In the genomic region with DNA sequence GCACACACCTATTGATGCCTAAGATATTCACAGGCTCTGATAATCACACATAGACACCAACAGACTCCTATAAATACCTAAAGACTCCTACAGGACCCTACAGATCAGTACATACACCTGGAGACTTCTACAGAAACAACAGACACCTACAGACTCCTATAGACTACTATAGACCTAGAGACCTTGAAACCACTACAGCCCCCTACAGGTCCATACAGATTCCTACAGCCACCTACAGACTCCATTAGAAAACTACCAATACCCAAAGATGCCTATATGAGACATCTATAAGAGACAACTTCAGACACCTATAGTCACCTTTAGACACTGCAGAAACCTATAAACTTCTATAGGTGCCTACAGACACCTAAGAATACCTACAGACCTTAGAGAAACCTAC, we compare ENCODE assay signal across 11 mouse cellular contexts. TPM values are rescaled to one million over a fixed set of nuclear protein-coding genes. Genes with fewer than 3 reads are reported as not detected.
DNase-seq lines count a peak whose midpoint lies in the region; ATAC-seq and TF ChIP-seq lines count a peak whose summit lies in the region.
"Had no signal": no experiment of that assay in that cellular context is flagged by ENCODE, and none has a peak within 500 bp of the region (broad histone marks: within the 10 kb centered on the region; RNA-seq: fewer than 3 reads in every experiment).

No protein-coding gene starts in this region.

- peak; percentile 43 for DNase-seq in kidney, adult 2 months
- no peak for DNase-seq in kidney, postnatal 4 days
- peak; percentile 57 for DNase-seq in retina, embryonic 14.5 days (ENCODE audit: low spot score)
- no peak for DNase-seq in retina, postnatal 1 day
- DNase-seq in frontal cortex, postnatal 36 days (ENCODE audit: low spot score in 2 of 2), result no peak
- no peak for DNase-seq in limb, embryonic 10.5 days (ENCODE audit: low spot score)
- DNase-seq: adrenal gland, adult 8-10 months had no signal

- peaks cover under 1% of the 10 kb centered on the region; the same call in 1 of the 2 replicates for H3K4me1 ChIP-seq in kidney, adult 2 months (ENCODE audit: control insufficient read depth, insufficient read depth, low read length)
- H3K4me1 ChIP-seq in limb, embryonic 10.5 days, result no peaks in the 10 kb centered on the region
- H3K4me1 ChIP-seq in heart, embryonic 12.5 days (replicated peaks), result no peaks in the 10 kb centered on the region
- H3K4me1 ChIP-seq: embryonic facial prominence, embryonic 13.5 days; lung, embryonic 15.5 days had no signal

- H3K4me3 ChIP-seq in kidney, adult 2 months (ENCODE audit: insufficient read depth, low read depth, low read length), result no peak overlapping the region
- H3K4me3 ChIP-seq in limb, embryonic 10.5 days, result no peak overlapping the region
- H3K4me3 ChIP-seq in heart, embryonic 12.5 days, result no peak overlapping the region
- H3K4me3 ChIP-seq: embryonic facial prominence, embryonic 13.5 days; lung, embryonic 15.5 days had no signal

- peak; percentile 65; the same call in 1 of the 2 replicates for ATAC-seq in erythroid progenitor cell, adult 5-6 weeks (replicated peaks; ENCODE audit: low FRiP score, poor library complexity, severe bottlenecking)
- no peak for ATAC-seq in heart, embryonic 12.5 days (ENCODE audit: insufficient number of reproducible peaks, low FRiP score)

- no peaks in the 10 kb centered on the region for H3K27me3 ChIP-seq in kidney, adult 2 months (replicated peaks; ENCODE audit: control insufficient read depth, insufficient read depth, low read length)
- H3K27me3 ChIP-seq in limb, embryonic 10.5 days (ENCODE audit: low read depth, poor library complexity, severe bottlenecking), result peaks cover under 1% of the 10 kb centered on the region; the same call in 1 of the 2 replicates
- H3K27me3 ChIP-seq in heart, embryonic 12.5 days (replicated peaks), result peaks cover 17% of the 10 kb centered on the region; the same call in 1 of the 2 replicates
- H3K27me3 ChIP-seq: embryonic facial prominence, embryonic 13.5 days; lung, embryonic 15.5 days had no signal

- TF ChIP-seq CTCF in kidney, adult 2 months (conservative IDR thresholded peaks at IDR 0.05; ENCODE audit: insufficient read depth, insufficient read length, low read depth, low read length), result no peak

- no peak overlapping the region for H3K27ac ChIP-seq in kidney, adult 2 months (ENCODE audit: insufficient read depth, low read depth, low read length)
- H3K27ac ChIP-seq in limb, embryonic 10.5 days, result no peak overlapping the region
- H3K27ac ChIP-seq in heart, embryonic 12.5 days (ENCODE audit: poor library complexity, severe bottlenecking), result no peak overlapping the region
- H3K27ac ChIP-seq: embryonic facial prominence, embryonic 13.5 days; lung, embryonic 15.5 days had no signal

- H3K9ac ChIP-seq in heart, embryonic 12.5 days, result no peak overlapping the region
- H3K9ac ChIP-seq: embryonic facial prominence, embryonic 13.5 days; lung, embryonic 15.5 days had no signal

- no peaks in the 10 kb centered on the region for H3K36me3 ChIP-seq in kidney, adult 2 months (ENCODE audit: control insufficient read depth, insufficient read depth, low read length)
- H3K36me3 ChIP-seq in limb, embryonic 10.5 days, result no peaks in the 10 kb centered on the region
- H3K36me3 ChIP-seq in heart, embryonic 12.5 days, result no peaks in the 10 kb centered on the region
- H3K36me3 ChIP-seq: embryonic facial prominence, embryonic 13.5 days; lung, embryonic 15.5 days had no signal

- H3K4me2 ChIP-seq in heart, embryonic 12.5 days, result no peak overlapping the region
- H3K4me2 ChIP-seq: embryonic facial prominence, embryonic 13.5 days; lung, embryonic 15.5 days had no signal

- no peak for TF ChIP-seq POLR2A in kidney, adult 2 months (IDR thresholded peaks at IDR 0.05; ENCODE audit: low read depth, low read length)

- H3K9me3 ChIP-seq in limb, embryonic 10.5 days (replicated peaks), result no peaks in the 10 kb centered on the region; the same call in 1 of the 2 replicates
- no peaks in the 10 kb centered on the region for H3K9me3 ChIP-seq in heart, embryonic 12.5 days (replicated peaks)
- H3K9me3 ChIP-seq: embryonic facial prominence, embryonic 13.5 days; lung, embryonic 15.5 days had no signal

RNA-seq across cellular contexts. Expression of gene Nfic, which starts 14.4 kb away (rescaled TPM):
- 64.7 and 82.5 TPM in 2 replicates for polyA plus RNA-seq in kidney, adult 2 months (2012; rRNA removed)
- total RNA-seq in erythroid progenitor cell, adult 5-6 weeks (2015; ENCODE audit: low replicate concordance), result 10.1 and 15.1 TPM in 2 replicates
- total RNA-seq in erythroid progenitor cell, adult 5-6 weeks (2017; ENCODE audit: low replicate concordance), result 0.45 and 0.90 TPM in 2 replicates
- 9.3 and 19.8 TPM in 2 replicates for polyA plus RNA-seq in limb, embryonic 10.5 days (2016; fragmentation: Nextera tagmentation; extraction: Ambion mirVana)
- polyA plus RNA-seq in heart, embryonic 12.5 days (2016; fragmentation: Nextera tagmentation; extraction: Ambion mirVana), result 39.3 and 40.7 TPM in 2 replicates

RNA-seq across cellular contexts. Expression of gene Celf5, which starts 41.5 kb away (rescaled TPM):
- polyA plus RNA-seq in kidney, adult 2 months (2012; rRNA removed), result 0.18 and 0.27 TPM in 2 replicates
- total RNA-seq in erythroid progenitor cell, adult 5-6 weeks (2015; ENCODE audit: low replicate concordance), result not detected in 2 replicates
- not detected in 2 replicates for total RNA-seq in erythroid progenitor cell, adult 5-6 weeks (2017; ENCODE audit: low replicate concordance)
- 0.24 and 0.48 TPM in 2 replicates for polyA plus RNA-seq in limb, embryonic 10.5 days (2016; fragmentation: Nextera tagmentation; extraction: Ambion mirVana)
- polyA plus RNA-seq in heart, embryonic 12.5 days (2016; fragmentation: Nextera tagmentation; extraction: Ambion mirVana), result 0.19 and 0.28 TPM in 2 replicates

RNA-seq across cellular contexts. Expression of gene Smim24, which starts 48.2 kb away (rescaled TPM):
- 693 and 694 TPM in 2 replicates for polyA plus RNA-seq in kidney, adult 2 months (2012; rRNA removed)
- 5.4 and 7.5 TPM in 2 replicates for total RNA-seq in erythroid progenitor cell, adult 5-6 weeks (2015; ENCODE audit: low replicate concordance)
- total RNA-seq in erythroid progenitor cell, adult 5-6 weeks (2017; ENCODE audit: low replicate concordance), result 4.2 TPM in 1 of 2 replicates, not detected in the other
- 1.9 and 2.9 TPM in 2 replicates for polyA plus RNA-seq in limb, embryonic 10.5 days (2016; fragmentation: Nextera tagmentation; extraction: Ambion mirVana)
- polyA plus RNA-seq in heart, embryonic 12.5 days (2016; fragmentation: Nextera tagmentation; extraction: Ambion mirVana), result 2.9 and 4.3 TPM in 2 replicates

RNA-seq across cellular contexts. Expression of gene Gm48552, which starts 52.2 kb away (rescaled TPM):
- polyA plus RNA-seq in kidney, adult 2 months (2012; rRNA removed), result 1.0 and 2.8 TPM in 2 replicates
- not detected in 2 replicates for total RNA-seq in erythroid progenitor cell, adult 5-6 weeks (2015; ENCODE audit: low replicate concordance)
- not detected in 2 replicates for total RNA-seq in erythroid progenitor cell, adult 5-6 weeks (2017; ENCODE audit: low replicate concordance)
- polyA plus RNA-seq in limb, embryonic 10.5 days (2016; fragmentation: Nextera tagmentation; extraction: Ambion mirVana), result 1.4 and 1.5 TPM in 2 replicates
- 1.2 and 1.8 TPM in 2 replicates for polyA plus RNA-seq in heart, embryonic 12.5 days (2016; fragmentation: Nextera tagmentation; extraction: Ambion mirVana)

RNA-seq across cellular contexts. Expression of gene Ncln, which starts 55.2 kb away (rescaled TPM):
- polyA plus RNA-seq in kidney, adult 2 months (2012; rRNA removed), result 148 and 190 TPM in 2 replicates
- total RNA-seq in erythroid progenitor cell, adult 5-6 weeks (2015; ENCODE audit: low replicate concordance), result 8.6 and 37.7 TPM in 2 replicates
- total RNA-seq in erythroid progenitor cell, adult 5-6 weeks (2017; ENCODE audit: low replicate concordance), result 8.7 and 27.1 TPM in 2 replicates
- polyA plus RNA-seq in limb, embryonic 10.5 days (2016; fragmentation: Nextera tagmentation; extraction: Ambion mirVana), result 100 and 102 TPM in 2 replicates
- 54.9 and 60.2 TPM in 2 replicates for polyA plus RNA-seq in heart, embryonic 12.5 days (2016; fragmentation: Nextera tagmentation; extraction: Ambion mirVana)

Comparison
In these comparisons a context has a peak if more than half of its experiments do, and no peak if none do; other contexts are left out.
1. DNase-seq: peak in kidney, adult 2 months (single experiment) and retina, embryonic 14.5 days (single experiment); none in kidney, postnatal 4 days (0 of 2), retina, postnatal 1 day (single experiment), frontal cortex, postnatal 36 days (0 of 2) and limb, embryonic 10.5 days (single experiment).
2. RNA of gene Smim24, which starts 48.2 kb away (polyA plus RNA-seq): 693 to 694 TPM in kidney, adult 2 months; 1.9 to 2.9 TPM in limb, embryonic 10.5 days and 2.9 to 4.3 TPM in heart, embryonic 12.5 days; every median in the first group is over 100 times any median in the second.